Mouse (Mus musculus): ENCODE results near the gene Sec61b.

DNA sequence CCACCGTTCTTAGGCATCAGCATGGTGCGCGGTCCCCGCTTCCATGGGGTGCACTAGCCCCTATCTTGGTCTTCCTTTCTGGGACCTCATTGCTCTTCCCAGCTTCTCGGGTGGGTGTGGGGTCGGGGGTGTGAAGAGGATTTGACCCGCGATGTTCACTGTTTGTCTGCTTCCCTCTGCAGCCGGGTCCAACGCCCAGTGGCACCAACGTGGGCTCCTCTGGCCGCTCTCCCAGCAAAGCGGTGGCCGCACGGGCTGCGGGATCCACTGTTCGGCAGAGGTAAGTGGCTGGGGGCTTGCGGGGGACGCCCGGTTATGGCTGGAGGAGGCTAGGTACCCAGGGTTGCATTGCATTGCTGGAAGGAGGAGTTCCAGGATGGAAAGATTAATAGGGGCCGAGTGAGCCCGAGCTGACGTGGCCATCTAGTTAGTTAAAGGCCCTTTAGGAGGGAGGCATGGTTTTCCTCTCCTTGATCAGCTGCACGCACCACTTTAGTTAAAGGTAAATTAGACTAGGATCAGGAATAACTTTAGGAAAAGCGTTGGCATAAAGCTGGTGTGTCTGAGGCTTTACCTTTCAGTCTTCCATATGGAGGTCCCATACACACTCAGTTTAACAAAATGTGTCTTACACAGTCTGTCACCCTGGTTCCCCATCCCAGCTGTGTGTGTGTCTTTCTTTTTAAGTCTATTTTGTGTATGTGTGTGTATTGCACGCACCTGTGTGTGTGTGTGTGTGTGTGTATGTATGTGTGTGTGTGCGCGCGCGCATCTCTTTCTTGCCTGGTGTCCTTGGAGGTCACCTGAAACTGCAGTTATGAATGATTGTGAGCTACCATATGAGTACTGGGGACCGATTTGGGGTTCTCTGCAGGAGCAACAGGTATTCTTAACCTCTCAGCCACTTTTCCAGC is 529 bp downstream of the Sec61b start:
- TF ChIP-seq CTCF (IDR thresholded peaks at IDR 0.05; ENCODE audit: low read depth): no peak
- TF ChIP-seq EP300 (IDR thresholded peaks at IDR 0.05; ENCODE audit: low read depth): no peak

Data from liver, embryonic 14.5 days (tissue).